In genomic region chr5:66089600-66089999, GRCm38 (mm10) we compare ENCODE assay signal across 19 mouse cellular contexts.
A peak's percentile ranks its signal among the peaks of the same experiment; 100 is the strongest.
DNase-seq lines count a peak whose midpoint lies in the region; ATAC-seq and TF ChIP-seq lines count a peak whose summit lies in the region.
"Had no signal": no experiment of that assay in that cellular context is flagged by ENCODE, and none has a peak within 500 bp of the region (broad histone marks: within the 10 kb centered on the region; RNA-seq: fewer than 3 reads in every experiment).

No protein-coding gene starts in this region.

- H3K4me1 ChIP-seq in liver, embryonic 13.5 days (replicated peaks): peaks cover 18% of the 10 kb centered on the region
- peaks cover 18% of the 10 kb centered on the region; the same call in 1 of the 2 replicates for H3K4me1 ChIP-seq in liver, embryonic 12.5 days
- peaks cover 60% of the 10 kb centered on the region for H3K4me1 ChIP-seq in bone marrow macrophage, adult 2 months (ENCODE audit: control insufficient read depth, insufficient read depth, low read length)
- H3K4me1 ChIP-seq in intestine, postnatal 0 days (replicated peaks; ENCODE audit: control insufficient read depth, insufficient read depth, low read length): no peaks in the 10 kb centered on the region
- H3K4me1 ChIP-seq in stomach, embryonic 16.5 days (ENCODE audit: control insufficient read depth, insufficient read depth, low read length): peaks cover 15% of the 10 kb centered on the region
- H3K4me1 ChIP-seq: midbrain, embryonic 15.5 days had no signal

- WGBS in liver, embryonic 13.5 days (ENCODE audit: insufficient replicate concordance): 38% methylated on average over 4 of the region's 4 CpGs
- WGBS in liver, embryonic 12.5 days (ENCODE audit: insufficient replicate concordance): 45% methylated on average over 4 of the region's 4 CpGs
- WGBS in intestine, postnatal 0 days: 28% methylated on average over 4 of the region's 4 CpGs
- WGBS in stomach, embryonic 16.5 days: 40% methylated on average over 4 of the region's 4 CpGs

- no peak overlapping the region for H3K27ac ChIP-seq in liver, embryonic 13.5 days
- no peak overlapping the region for H3K27ac ChIP-seq in liver, embryonic 12.5 days
- H3K27ac ChIP-seq in bone marrow macrophage, adult 2 months (ENCODE audit: insufficient read depth, low read depth, low read length): peak overlapping the region; percentile 90
- no peak overlapping the region for H3K27ac ChIP-seq in intestine, postnatal 0 days (ENCODE audit: low read depth, low read length)
- H3K27ac ChIP-seq in stomach, embryonic 16.5 days (ENCODE audit: low read length): peak overlapping the region; percentile 44; the same call in 1 of the 2 replicates
- H3K27ac ChIP-seq: embryonic facial prominence, embryonic 12.5 days; midbrain, embryonic 15.5 days had no signal

- H3K27me3 ChIP-seq in liver, embryonic 13.5 days: no peaks in the 10 kb centered on the region
- no peaks in the 10 kb centered on the region for H3K27me3 ChIP-seq in liver, embryonic 12.5 days (replicated peaks)
- H3K27me3 ChIP-seq in intestine, postnatal 0 days (replicated peaks; ENCODE audit: control insufficient read depth, insufficient read depth, low read length): no peaks in the 10 kb centered on the region
- no peaks in the 10 kb centered on the region for H3K27me3 ChIP-seq in stomach, embryonic 16.5 days (ENCODE audit: control insufficient read depth, insufficient read depth, low read length)
- H3K27me3 ChIP-seq: embryonic facial prominence, embryonic 12.5 days; midbrain, embryonic 15.5 days had no signal

- no peak for TF ChIP-seq POLR2A in bone marrow macrophage, adult 2 months (IDR thresholded peaks at IDR 0.05; ENCODE audit: borderline replicate concordance, low read depth, low read length)

- no peak for DNase-seq in liver, embryonic 13.5 days
- no peak for DNase-seq in adrenal gland, adult 8-10 months
- no peak for DNase-seq in spleen, postnatal 36 days (ENCODE audit: low spot score in 2 of 2)
- DNase-seq: cerebellum, adult 11 months; cerebellum, postnatal 10 days; gastrocnemius, postnatal 25 days; kidney, postnatal 4 days; lung, postnatal 10 days; right cerebral cortex, postnatal 4 days; thymus, adult 2 months had no signal

- no peaks in the 10 kb centered on the region for H3K9me3 ChIP-seq in liver, embryonic 13.5 days (replicated peaks)
- H3K9me3 ChIP-seq in liver, embryonic 12.5 days (replicated peaks): no peaks in the 10 kb centered on the region
- no peaks in the 10 kb centered on the region for H3K9me3 ChIP-seq in intestine, postnatal 0 days (ENCODE audit: control insufficient read depth)
- no peaks in the 10 kb centered on the region for H3K9me3 ChIP-seq in stomach, embryonic 16.5 days (replicated peaks; ENCODE audit: control insufficient read depth, low read length)
- H3K9me3 ChIP-seq: embryonic facial prominence, embryonic 12.5 days; midbrain, embryonic 15.5 days had no signal

- no peaks in the 10 kb centered on the region for H3K36me3 ChIP-seq in liver, embryonic 13.5 days
- H3K36me3 ChIP-seq in liver, embryonic 12.5 days: no peaks in the 10 kb centered on the region
- peaks cover 4% of the 10 kb centered on the region; the same call in 1 of the 2 replicates for H3K36me3 ChIP-seq in intestine, postnatal 0 days (ENCODE audit: control insufficient read depth, insufficient read depth)
- no peaks in the 10 kb centered on the region for H3K36me3 ChIP-seq in stomach, embryonic 16.5 days (ENCODE audit: control insufficient read depth, insufficient read depth, low read length)
- H3K36me3 ChIP-seq: embryonic facial prominence, embryonic 12.5 days; midbrain, embryonic 15.5 days had no signal

- no peak overlapping the region for H3K9ac ChIP-seq in liver, embryonic 13.5 days
- H3K9ac ChIP-seq in liver, embryonic 12.5 days: no peak overlapping the region
- 0 out of 2 replicates have a peak overlapping the region, but pooled peaks have one; percentile 31 for H3K9ac ChIP-seq in intestine, postnatal 0 days (ENCODE audit: low read depth, low read length)
- H3K9ac ChIP-seq in stomach, embryonic 16.5 days (ENCODE audit: low read length): no peak overlapping the region
- H3K9ac ChIP-seq: embryonic facial prominence, embryonic 12.5 days; midbrain, embryonic 15.5 days had no signal

- H3K4me2 ChIP-seq in liver, embryonic 13.5 days: no peak overlapping the region
- no peak overlapping the region for H3K4me2 ChIP-seq in liver, embryonic 12.5 days
- H3K4me2 ChIP-seq in intestine, postnatal 0 days (replicated peaks; ENCODE audit: low read depth): no peak overlapping the region
- H3K4me2 ChIP-seq in stomach, embryonic 16.5 days (ENCODE audit: low read depth, low read length): no peak overlapping the region
- H3K4me2 ChIP-seq: embryonic facial prominence, embryonic 12.5 days; midbrain, embryonic 15.5 days had no signal

- TF ChIP-seq CTCF in bone marrow macrophage, adult 2 months (IDR thresholded peaks at IDR 0.05; ENCODE audit: low read depth, low read length): no peak
- no peak for TF ChIP-seq CTCF in intestine, postnatal 0 days (IDR thresholded peaks at IDR 0.05; ENCODE audit: low read depth)

- 0 out of 2 replicates have a peak, but pooled peaks have one; percentile 29 for ATAC-seq in liver, embryonic 13.5 days (ENCODE audit: low read depth)
- no peak for ATAC-seq in liver, embryonic 12.5 days
- no peak for ATAC-seq in intestine, postnatal 0 days
- ATAC-seq in stomach, embryonic 16.5 days (ENCODE audit: insufficient read depth, low FRiP score): no peak
- ATAC-seq: forebrain, embryonic 14.5 days; hindbrain, embryonic 16.5 days; midbrain, embryonic 15.5 days had no signal

- no peak overlapping the region for H3K4me3 ChIP-seq in liver, embryonic 13.5 days (replicated peaks)
- no peak overlapping the region for H3K4me3 ChIP-seq in liver, embryonic 12.5 days
- H3K4me3 ChIP-seq in bone marrow macrophage, adult 2 months (ENCODE audit: insufficient read depth, low read length): no peak overlapping the region
- no peak overlapping the region for H3K4me3 ChIP-seq in intestine, postnatal 0 days (ENCODE audit: low read depth, low read length)
- no peak overlapping the region for H3K4me3 ChIP-seq in stomach, embryonic 16.5 days (replicated peaks; ENCODE audit: low read length)
- H3K4me3 ChIP-seq: embryonic facial prominence, embryonic 12.5 days; erythroblast, embryonic 14.5 days; midbrain, embryonic 15.5 days had no signal

Comparison
In these comparisons a context has a peak if more than half of its experiments do, and no peak if none do; other contexts are left out.
1. H3K27ac ChIP-seq: peak in bone marrow macrophage, adult 2 months (single experiment) and stomach, embryonic 16.5 days (single experiment); none in liver, embryonic 13.5 days (single experiment), liver, embryonic 12.5 days (single experiment) and intestine, postnatal 0 days (single experiment).